Mouse (Mus musculus): ENCODE measurements around the gene Nek1.

GRCm38 (mm10) chr8:61054313-61054712 lies 61.3 kb downstream of the Nek1 start:
- TF ChIP-seq CTCF (IDR thresholded peaks at IDR 0.05; ENCODE audit: control insufficient read depth, insufficient read depth, insufficient replicate concordance, low read depth, low read length) (no peak), POLR2A (IDR thresholded peaks at IDR 0.05; ENCODE audit: control insufficient read depth, low read depth, low read length) (no peak)
